Mouse (Mus musculus): ENCODE results near the gene Rps27rt.
A peak's percentile ranks its signal among the peaks of the same experiment; 100 is the strongest.
"Not testable (repeated sequence)": the region's sequence is repeated elsewhere in the genome, so short reads cannot be mapped to it uniquely, and the experiment has no call there.

Gene Rps27rt

DNA sequence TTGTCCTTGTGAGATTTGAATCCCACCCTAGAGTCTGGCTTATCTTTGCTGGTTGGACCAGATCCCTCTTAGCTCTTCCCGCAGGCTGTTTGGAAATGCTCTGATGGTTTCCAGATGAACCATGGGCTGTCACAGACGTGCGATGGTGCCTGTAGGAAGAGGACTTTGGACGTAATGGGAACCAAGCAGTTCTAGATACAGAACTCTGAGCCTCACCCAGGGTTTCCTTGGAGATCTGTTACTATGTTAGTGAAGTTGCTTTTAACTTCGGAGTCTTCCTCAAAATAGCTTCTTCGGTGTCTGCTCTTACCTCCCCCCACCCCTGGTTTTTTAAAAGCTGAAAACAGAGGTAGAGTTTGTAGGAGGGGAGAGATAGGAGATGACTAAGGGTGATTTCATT lies 2.6 kb downstream of the Rps27rt start:
- no peak for DNase-seq (ENCODE audit: low spot score)

DNA sequence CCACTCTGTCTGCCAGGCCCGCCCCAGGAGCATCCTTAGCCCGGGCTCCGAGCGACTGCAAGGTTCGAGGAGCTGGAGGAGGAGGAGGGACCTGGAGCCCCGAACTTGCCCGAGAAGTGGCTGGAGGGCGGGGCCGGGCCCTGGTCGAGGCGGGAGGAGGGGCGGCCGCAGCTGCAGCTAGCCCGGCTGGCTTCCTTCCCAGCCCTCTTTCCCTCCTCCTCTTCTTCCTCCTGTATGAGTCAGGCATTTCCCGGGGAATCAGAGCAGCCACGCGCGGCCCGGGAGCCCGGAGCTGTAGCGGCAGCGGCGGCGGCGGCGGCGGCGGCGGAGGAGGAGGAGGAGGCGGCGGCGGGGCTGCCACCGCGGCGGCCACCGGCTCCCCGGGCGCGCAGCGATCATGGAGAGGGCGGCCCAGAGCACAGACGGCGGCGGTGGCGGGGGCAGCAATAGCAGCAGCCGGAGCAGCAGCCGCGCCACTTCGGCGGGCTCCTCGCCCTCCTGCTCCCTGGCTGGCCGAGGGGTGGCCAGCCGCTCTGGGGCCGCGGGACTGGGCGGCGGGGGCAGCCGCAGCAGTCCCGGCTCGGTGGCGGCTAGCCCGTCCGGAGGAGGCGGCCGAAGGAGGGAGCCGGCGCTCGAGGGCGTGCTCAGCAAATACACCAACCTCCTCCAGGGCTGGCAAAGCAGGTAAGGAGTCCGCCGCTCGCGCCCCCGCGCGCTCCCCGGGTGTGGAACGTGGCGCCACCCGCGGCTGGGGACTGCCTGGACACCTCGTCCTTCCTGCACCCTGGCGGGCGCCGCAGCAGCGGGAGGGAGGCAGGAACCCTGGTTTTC lies 4.0 kb downstream of the Rps27rt start, which contains the start of gene Osbpl10:
Gene Osbpl10 (plus strand): TSS at position 289 of the 831 bp plus-strand sequence.
- DNase-seq (ENCODE audit: low spot score): peak; percentile 32

DNA sequence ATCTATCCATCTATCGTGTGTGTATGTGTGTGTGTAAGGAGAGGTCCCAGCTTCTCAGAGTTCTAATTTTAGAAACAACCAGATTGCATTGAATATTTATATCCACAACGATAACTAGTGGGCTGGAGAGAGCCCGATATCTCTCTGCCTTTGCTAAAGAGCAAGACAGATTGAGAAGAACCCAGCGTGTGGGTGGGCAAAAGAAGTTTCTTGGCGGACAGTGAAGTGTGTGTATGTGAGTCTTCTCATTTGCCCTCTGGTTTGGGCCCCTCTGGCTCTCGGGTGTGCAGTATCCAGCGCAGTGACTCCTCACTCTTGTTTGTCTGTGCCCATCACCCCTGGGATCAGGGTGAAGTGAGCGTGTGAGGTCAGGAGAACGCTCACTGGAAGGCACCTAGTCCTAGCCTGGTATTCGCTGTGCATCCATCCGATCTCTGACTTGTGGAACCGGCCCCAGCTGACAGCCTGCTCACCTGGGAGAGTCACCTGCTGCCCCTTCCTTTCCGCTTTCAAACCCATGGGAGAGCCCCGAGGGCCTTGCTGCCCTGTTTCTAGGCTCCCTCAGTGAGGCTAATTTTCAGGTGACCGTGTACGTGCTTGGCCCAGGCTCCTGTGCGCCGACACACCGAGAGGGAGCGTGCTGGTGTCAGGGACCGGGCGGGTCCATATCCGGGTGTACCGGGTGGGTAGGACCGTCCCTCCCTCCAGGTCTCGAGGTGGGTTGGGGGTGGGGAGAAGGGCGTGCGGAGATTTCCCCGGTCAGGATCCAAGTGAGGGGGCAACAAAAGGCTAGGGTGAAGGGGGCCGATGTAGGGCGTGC lies 4.9 kb downstream of the Rps27rt start:
- DNase-seq (ENCODE audit: low spot score): no peak

DNA sequence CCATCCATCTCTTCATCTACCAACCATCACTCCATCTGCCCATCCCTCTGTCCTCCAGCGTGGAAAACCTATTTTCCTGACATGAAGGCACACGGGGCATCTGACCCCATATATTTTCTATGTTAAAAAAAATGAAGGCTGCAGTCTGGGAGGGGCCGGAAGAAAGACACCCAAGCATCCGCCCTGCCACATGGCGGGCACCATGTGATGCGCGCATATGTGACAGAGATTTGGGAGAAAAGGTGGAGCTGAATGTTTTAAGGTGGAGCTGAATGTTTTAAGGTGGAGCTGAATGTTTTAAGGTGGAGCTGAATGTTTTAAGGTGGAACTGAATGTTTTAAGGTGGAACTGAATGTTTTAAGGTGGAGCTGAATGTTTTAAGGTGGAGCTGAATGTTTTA lies 16.3 kb downstream of the Rps27rt start:
- DNase-seq (ENCODE audit: low spot score): not testable (repeated sequence)

DNA sequence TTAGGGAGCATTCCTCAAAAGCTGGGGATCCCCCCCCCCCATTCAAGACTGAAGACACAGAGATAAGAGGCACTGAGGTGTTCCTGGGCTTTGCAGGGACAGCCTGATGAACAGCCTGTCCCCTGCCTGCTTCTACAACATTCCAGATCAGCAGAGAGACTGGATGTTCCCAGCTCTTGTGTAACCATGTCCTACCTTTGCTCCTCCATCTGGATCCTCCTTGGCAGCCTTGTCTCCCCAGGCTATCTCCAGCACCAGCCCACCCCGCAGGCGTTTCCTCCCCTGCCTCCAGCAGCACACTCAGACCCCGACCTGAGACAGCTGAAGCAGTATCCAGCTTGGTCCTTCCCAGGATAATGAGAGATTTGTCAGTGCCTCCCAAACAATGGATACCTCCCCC lies 18.4 kb downstream of the Rps27rt start:
- DNase-seq (ENCODE audit: low spot score): no peak

DNA sequence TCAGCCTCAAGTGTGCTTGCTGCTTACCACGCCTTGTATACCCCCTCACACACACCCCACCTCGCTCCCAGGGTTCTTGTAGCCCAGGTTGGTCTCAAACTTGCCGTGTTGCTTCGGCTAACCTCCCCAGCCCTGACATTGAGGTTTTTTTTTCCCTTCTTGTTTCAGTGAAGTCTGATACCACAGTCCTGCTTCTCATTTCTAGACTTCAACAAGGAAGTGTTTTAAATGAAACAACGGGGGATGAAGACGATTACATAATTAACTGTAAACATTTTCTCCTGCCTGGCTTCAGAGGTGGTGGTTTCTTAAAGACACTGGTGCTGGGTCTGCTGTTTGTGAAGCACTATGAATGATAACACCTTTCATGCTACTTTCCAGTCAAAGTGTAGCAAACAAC lies 21.7 kb downstream of the Rps27rt start:
- DNase-seq (ENCODE audit: low spot score): no peak

DNA sequence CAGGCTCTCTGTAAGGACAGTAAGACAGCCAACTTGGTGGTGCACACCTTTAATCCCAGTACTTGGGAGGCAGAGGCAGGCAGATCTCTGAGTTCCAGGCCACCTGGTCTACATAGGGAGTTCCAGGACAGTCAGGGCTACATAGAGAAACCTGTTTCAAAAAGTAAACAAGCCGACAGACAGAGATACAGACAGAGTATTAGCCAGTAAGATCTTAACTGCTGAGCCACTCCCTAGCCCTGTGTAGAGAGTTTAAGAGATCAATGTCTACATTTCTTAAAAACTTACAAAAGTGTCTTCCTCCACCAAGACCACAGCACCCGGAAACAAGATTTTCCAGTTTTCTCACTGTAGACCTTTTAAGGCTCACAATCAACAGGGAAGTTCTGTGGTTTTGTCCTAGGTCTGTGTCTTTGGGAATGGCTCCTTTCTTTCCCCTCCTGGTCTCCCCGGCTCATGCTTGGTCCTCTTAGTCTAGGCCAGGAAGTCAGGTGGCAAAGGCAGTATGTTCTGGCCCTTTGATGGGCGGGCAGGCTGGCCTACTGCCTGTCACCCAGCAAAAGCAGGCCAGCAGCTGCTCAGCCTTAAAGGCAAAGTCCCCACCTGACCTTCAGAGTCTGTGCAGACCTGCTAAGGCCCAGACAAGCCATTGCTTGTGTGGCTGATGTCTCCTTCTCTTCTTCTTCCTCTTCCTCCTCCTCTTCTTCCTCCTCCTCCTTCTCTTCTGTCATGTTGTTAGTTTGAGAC lies 22.3 kb downstream of the Rps27rt start:
- no peak for DNase-seq (ENCODE audit: low spot score)

DNA sequence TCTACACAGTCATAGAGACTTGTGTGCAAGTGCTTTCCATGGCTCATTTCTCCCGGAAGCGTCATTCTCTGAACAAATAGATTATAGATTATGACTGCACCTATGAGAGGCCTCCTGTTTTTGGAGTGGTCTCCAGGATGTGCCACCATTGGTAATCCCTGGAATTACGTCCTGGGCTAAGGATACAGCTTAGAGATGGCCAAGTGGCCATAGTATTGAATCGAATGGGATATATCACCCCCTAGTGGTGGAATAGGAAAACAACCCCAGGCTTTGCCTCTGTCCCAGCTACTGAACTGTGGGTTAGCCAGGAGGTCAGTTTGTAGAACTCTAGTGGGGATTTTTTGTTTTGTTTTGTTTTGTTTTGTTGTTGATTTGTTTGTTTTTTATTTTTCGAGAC lies 25.6 kb downstream of the Rps27rt start:
- DNase-seq (ENCODE audit: low spot score): no peak

DNA sequence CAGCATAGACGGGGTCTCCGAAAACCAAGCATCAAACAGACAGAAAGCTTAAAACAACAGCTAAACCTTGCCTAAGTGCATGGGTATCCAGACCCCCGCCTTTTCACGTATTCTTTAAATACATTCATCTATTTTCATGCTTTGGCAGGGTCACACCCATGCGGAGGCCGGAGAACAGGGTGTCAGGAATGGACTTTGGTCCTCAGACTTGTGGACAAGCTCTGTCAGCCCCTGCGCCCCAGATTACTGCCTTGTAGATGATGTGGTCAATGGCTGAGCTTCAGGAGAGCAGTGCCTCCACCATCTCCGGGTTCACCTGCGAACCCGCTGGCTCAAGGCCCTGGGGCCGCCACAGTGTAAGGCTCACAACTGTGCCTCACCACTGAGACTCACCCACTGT lies 27.2 kb downstream of the Rps27rt start:
- no peak for DNase-seq (ENCODE audit: low spot score)

DNA sequence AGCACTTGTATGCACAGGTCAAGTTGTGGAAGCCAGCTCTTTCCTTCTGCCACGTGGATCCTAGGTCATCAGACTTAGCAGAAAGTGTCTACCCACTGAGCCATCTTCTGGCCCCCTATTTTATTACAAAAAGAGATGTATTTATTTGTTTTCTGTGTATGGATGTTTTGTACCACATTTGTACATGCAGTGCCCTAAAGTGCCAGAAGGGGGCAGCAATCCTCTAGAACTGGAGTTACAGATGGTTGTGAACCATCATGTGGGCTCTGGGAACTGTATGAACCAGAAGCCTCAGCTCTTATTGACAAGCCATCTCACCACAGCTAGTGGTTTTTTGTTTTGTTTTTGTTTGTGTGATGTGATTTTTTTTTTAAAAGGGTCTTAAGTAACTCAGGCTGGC lies 29.7 kb downstream of the Rps27rt start:
- no peak for DNase-seq (ENCODE audit: low spot score)

DNA sequence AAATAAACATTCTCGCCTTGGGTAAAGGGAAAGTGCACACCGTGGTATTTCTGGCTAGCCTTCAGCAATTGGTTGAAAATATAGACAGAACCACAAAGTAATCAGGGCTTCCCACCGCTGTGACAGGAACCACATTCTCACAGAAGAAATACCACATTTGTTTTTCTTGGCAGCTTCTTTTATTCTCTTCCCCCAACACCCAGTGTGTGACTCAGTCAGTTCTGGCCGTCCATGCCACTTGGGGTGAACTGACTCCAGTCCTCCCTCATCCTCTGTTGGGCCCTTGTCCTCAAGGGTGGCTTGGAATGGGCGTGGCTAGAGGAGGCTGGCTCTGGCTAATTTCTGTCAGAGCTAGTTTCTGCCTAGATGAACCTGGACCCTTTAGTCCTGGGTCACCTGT lies 34.1 kb downstream of the Rps27rt start:
- DNase-seq (ENCODE audit: low spot score): no peak

DNA sequence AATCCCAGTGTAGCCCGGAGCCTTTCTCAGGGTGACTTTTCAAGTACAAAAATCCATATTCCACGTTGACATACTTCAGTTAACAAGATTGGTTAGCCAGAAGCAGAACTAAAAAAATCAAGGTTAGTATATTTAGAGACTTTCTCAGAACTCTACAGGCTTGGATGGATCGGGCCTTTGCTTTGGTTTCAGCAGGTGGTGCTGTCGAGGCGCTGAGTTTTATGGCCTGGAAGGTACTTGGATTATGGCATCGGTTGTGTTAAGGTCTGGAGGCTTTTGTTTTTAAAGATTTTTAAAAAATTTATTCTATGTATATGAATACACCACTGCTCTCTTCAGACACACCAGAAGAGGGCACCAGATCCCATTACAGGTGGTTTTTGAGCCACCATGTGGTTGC lies 37.0 kb downstream of the Rps27rt start:
- DNase-seq (ENCODE audit: low spot score): no peak

DNA sequence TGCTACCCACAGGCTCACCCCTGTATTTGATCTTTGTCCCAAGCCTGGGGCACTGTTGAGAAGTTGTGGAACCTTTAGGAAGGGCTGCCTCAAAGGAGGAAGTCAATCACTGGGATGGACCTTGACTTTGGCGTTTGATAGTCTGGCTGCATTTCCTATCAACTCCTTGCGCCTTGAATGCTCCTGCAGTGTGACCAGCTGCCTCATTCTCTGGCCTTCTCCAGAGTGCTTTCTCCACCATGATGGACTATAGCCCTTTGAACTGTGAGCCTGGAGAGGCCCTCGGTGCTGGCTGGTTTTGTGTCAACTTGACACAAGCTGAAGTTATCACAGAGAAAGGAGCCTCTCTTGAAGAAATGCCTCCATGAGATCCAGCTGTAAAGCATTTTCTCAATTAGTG lies 37.9 kb downstream of the Rps27rt start:
- no peak for DNase-seq (ENCODE audit: low spot score)

DNA sequence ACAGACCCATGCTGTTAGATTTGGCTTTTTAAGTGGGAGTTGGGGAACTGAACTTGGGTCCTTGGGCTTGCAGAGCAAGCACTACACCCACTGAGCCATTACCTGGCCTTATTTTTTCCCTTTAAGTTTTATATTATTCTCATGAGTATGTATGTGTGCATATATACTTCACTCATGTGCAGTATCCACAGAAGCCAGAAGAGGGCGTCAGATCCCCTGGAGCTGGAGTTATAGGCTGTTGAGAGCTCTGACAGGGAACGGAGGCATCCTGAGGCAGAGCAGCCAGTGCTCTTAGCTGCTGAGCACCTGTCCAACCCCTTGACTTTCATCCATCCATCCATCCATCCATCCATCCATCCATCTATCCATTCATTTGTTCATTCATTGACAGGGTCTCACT lies 45.9 kb downstream of the Rps27rt start:
- no peak for DNase-seq (ENCODE audit: low spot score)

DNA sequence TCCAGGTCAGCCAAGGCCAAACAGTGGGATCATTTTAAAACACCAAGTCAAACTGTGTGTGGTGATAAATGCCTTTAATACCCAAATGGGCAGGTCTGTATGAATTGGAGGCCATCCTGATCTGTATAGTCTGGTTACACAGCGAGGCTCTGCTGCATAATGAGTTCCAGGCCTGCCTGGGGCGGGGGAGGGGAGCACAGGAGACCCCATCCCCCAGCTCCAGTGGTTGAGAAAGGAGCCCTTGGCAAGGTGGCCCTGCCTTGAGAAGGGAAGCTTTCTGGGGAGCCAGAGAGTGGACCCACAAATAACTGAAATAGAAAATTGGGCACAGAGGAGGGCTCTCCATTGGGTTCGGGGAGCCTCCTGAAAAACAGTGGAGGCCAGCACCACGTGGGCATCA lies 47.2 kb downstream of the Rps27rt start:
- DNase-seq (ENCODE audit: low spot score): no peak

DNA sequence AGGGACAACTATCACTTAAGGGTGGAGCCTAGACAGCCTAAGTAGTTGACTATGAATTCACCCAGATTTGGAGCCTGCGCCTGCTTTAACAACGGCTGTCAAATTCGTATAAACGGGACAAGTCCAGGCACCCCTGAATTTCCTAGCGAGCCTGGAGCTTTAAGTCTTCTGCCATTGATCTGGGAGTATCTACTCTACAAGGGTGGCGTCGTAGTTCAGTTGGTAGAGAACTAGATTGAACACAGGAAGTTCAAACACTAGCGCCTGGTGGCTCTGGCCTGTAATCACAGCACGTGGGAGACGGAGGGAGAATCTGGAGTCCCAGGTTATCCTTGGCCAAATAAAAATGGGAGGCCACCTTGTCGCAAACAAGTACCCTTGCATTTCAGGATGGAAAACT lies 48.3 kb downstream of the Rps27rt start:
- DNase-seq (ENCODE audit: low spot score): no peak

DNA sequence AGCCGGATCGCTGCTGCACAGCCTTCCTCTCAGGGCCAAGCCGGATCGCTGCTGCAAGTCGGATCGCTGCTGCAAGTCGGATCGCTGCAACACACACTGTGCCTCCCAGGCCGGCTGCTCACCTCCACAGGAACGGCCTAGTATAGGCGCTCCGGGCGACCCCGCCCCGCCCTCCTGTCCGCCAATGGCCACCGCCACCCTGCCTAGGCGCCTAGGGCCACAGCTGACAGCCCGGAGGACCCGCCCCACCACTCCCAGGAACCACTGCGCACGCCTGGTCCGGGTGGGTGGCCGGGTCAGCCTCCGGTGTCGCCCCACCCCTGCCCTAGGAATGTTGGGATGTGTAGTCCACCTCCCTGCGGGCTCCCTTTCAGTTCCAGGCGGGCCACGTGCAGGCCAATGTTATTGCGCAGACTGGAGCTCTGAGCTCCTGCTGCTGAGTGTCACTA lies 48.8 kb downstream of the Rps27rt start, which contains the start of gene Gpd1l:
Gene Gpd1l (minus strand): TSS at position 265 of the 449 bp plus-strand sequence.
- DNase-seq (ENCODE audit: low spot score): peak; percentile 86

DNA sequence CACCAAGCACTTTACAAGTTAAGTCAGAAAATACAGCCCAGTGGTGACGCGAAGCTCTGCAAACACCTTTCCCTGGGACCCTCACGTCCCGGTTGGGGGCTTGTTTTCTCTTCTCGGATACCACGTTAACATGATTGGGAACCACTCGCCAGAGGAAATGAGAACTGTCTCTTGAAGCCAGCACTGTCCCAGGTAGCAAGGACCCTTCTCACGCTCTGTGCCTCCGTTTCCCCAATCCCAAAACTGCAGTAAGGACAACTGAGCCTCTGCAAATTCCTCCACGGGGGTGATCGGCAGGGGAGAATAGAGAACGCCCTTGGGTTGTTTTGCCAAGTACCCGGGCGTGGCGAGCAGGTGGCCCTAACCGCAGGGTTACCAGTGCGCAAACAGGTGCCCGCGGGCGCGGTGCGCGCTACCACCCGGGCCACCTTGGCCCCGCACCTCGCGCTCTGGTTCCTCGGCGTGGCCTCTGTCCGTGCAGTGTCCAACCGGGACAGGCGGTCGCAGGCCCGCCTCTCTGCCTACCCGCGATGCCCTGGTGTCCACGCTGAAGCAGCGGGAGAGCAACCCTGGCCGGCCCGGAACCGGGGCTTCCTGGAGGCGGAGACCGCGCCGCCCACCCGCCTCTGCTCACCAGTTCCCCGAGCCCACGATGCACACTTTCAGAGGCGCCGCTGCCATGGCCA lies 49.4 kb downstream of the Rps27rt start:
- peak; percentile 14 for DNase-seq (ENCODE audit: low spot score)

DNA sequence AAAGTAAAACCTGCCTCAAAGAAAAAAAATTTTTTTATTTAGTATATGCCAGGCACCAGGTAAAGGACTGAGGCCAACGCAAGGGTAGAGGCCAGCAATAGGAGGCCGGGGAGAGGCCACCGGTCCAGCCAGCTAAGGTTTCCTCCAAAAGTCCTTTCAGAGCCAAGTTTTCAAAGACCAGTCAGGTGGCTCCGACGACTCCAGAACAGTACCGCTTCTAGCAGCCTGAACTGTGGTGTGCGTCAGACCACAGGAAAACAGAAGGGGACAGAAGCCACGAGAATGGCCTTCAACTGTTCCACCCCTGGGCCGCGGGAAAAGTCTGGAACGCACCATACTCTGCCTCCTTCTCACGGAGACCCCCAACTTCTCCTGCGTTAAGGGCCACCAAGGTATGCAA lies 49.9 kb downstream of the Rps27rt start:
- no peak for DNase-seq (ENCODE audit: low spot score)

Measured in urinary bladder, postnatal 10 days (tissue).